Mouse (Mus musculus) urinary bladder, postnatal 25 days (tissue): ENCODE data around the gene Adipoq.
"Not testable (repeated sequence)": the region's sequence is repeated elsewhere in the genome, so short reads cannot be mapped to it uniquely, and the experiment has no call there.

Experiments used
- DNase-seq: peaks from one replicate; pipeline ENCODE4 v3.0.0; 2022; ENCODE audit warnings: low spot score

Gene Adipoq

DNA sequence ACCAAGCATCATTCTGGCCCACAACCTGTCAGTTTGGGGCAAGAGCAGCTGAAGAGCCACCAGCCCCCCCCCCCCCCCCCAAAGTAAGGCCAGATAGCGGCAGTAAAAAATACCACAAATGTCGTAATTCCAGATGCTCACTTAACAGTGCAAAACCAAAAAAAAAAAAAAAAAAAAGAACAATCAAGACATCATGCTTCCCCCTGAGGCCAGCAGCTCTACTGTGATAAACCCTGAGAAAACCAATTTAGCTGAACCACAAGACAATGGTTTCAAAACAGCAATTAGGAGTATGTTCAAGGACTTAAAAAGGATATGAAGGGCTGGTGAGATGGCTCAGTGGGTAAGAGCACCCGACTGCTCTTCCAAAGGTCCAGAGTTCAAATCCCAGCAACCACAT is 15.8 kb downstream of the Adipoq start:
- no peak for DNase-seq

DNA sequence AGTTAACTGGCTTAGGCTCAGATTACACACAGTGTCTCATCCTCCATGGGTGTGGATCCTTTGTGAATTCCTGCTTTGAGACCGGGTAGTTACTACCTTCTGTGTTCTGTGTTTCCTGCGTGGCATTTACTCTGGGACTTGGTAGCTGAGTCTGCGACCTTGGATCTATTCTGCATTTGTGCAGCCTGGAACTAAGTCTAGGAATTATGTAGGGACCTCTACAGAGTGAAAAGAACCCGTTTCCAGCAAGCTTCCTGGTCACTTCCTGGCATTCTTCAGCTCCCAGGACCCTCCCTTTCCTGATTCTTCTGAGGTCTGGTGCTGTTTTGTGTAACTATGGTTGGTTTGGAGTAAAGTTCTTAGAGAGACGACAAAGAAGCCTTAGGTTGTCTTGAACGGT is 18.1 kb downstream of the Adipoq start:
- no peak for DNase-seq

- DNase-seq: no peak
Observed at GRCm38 (mm10) chr16:23165441-23165840, 19.1 kb downstream of the Adipoq start.

DNA sequence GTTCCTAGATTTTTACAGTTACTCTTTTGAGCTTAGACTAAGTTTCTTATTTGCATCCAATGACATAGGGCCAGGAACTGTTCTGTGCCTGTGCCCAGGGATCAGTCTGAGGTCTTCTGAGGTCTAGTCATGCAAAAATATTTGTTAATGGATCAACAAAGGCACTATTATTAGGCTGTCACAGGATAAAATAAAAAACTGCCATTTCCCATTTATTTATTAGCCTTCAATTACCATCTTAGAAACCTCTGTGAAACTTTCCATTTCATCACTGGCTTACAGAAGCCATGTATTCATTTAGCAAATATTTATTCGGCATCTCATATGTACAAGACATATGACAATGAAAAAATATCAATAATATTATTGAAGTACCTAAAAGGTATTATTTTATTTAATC is 20.3 kb downstream of the Adipoq start:
- DNase-seq: no peak

DNA sequence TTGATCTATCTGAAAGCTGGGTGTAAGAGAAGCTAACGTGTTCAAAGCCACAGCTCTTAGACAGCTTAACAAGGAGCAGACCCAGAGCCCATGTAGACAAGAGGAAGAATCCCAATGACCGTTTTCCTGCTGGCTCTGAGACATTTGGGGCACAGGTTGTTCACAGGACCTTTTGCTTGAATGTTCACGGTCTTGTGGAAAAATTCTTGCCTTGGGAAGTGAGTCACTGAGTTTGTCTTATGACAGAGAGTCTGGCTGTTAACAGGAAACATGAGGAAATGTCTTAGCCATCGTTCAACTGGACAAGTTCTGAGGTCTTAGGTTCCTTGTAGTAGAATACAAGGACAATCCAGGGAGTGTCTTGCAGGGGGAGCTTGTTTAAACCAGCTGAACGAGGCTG is 20.7 kb downstream of the Adipoq start:
- DNase-seq: no peak

DNA sequence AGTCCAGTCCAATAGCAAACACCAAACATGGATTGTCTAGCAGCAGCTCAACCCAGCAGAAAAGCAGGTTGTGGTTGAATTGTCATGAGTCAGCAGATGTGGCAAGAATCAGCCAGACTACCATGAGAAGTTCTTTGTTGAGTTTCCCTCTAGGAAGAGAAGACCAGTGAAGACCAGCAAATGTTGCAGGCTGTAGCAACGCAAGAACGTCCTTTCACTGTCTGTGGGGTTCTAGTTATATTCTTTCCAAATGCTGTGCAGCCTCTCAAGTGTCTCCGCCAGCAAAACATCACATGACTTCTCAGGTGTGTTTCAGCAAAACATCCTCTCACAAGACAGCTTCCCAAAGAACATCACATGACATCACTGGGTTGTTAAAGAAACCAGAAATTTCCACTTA is 24.5 kb downstream of the Adipoq start:
- DNase-seq: no peak

DNA sequence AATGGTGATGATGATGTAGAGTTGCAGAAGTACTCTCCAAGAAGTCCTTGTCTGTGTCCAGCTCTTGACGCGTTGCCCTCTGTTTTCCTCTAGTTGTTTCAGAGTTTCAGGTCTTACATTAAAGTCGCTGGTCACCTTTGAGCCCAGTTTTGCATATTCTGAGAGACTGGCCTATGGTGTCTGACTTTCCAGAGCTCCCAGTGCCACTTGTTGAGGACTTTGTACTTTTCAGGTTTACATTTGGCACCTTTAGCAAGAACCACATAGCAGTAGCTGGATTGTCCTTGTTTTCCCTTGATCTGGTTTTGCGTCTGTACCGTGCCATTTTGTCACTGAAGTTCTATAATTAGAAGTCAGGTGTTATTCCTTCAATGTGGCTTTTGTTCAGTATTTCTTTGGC is 27.6 kb downstream of the Adipoq start:
- no peak for DNase-seq

DNA sequence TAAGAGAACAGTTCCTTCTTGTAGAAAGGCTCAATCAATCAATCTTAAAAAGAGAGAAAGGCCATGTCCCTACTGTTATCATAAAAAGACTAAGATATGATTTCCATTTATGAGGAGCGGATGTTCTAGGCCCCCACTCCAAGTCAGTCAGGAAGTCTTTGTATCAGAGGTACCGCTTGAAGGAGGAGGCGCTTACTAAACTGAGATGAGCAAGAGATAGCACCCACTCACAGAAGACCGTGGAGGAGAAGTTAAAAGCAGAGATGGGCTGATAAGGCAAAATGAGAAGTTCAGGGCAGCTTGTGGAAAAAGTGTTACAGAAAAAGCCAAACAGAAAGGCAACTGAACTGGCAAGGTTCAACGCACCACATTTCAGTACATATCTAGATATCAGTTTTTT is 28.5 kb downstream of the Adipoq start:
- DNase-seq: no peak

DNA sequence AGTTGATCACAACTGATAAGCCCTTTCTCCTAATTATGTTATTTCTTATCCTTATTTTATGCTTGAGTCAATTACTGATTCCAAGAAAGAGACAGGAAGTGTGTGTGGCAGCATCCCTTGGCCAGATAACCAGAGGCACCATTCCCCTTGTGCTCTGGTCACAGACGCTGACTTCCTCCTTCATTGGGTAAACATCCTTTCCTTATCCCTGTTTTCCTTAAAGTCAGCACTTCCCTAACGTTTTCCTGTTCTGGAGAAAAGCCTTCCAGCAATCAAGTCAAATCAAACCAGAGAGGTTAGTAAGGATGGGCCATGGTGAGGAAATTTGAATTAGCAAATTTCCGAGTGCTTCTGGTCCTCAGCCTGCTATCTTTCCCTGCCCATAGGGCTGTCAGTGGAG is 29.6 kb downstream of the Adipoq start:
- DNase-seq: no peak

DNA sequence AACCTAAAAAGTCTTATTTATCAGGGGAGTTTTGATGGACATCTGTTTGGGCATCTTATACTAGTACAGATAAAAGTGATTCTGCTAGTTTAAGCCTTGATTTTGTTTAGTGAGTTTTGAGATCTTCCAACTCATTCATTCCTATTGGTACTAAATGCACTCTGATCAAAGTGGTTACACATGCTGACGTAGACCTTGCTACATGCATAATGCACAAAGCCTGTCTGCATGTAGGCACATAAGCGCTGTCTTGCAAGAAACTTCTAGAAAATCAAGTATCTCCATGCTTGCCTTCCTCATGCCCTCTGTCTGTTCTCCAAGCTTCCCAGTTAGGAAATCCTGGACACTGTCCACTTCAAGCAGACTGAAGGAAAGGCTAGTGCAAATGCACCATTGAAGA is 31.5 kb downstream of the Adipoq start:
- no peak for DNase-seq

DNA sequence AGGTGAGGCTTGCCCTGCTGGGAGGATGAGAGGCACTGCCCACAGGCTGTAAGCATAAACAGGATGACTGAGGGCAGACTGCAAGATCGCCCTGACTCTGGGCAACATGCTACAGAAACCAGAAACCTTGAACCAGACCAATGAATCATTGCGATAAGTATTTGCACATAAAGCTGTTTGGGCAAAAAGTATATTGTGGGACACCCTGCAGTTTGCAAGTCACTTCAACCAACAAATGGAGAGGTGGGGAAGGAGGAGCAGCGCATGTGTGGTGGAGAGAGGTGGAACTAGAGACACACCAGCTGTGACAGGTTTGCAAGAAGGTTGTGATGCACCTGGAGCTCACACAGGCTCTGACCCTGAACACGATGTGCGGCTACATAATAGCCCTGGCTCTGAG is 32.5 kb downstream of the Adipoq start:
- no peak for DNase-seq

DNA sequence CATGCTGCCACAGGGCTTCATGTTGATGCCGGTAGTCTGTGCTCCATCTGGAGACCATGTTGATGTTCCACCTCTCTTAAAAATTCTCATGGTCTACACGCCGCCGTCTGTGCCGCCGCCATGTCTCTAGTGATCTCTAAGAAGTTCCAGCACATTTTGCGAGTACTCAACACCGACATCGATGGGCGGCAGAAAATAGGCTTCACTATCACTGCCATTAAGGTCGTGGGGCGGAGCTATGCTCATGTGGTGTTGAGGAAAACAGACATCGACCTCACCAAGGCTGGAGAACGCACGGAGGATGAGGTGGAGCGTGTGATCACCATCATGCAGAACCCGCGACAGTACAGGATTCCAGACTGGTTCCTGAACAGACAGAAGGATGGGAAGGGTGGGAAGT is 33.1 kb downstream of the Adipoq start:
- DNase-seq: not testable (repeated sequence)

DNA sequence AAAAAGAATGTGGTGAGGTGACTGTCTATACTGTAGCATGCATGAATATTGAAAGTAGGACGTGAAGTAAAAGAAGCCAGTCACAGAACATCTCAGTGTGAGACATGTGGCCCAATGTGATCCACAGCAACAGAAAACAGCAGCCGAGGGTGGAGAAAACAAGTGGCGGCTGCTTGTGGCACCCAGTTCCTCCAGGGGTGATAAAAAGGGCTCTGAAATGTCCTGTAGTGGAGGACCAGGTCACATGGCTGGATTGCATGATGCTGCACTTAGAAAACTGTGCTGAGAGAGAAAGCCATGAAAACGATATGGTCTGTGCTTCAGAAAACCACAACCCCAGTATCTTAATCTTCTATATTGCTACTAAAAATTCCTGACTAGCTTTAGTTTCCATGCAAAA is 34.7 kb downstream of the Adipoq start:
- no peak for DNase-seq

DNA sequence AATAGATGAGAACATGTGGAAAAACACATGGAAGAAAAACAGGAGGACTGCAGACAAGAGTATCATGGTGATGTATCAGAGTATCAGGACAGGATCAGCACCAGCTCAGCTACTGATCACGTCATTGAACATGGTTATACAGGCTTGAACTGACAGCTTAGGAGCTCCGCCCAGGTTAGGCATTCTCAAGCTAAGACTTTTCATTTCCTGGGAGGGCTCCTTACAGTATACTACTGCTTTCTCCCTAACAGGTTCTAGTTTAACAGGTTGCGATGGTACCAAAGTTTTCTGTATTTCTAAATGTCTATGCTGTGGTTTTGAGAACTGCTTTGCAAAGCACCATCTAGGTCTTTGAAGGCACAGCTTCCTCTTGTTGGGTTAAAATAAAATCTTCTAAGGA is 35.2 kb downstream of the Adipoq start:
- DNase-seq: no peak

DNA sequence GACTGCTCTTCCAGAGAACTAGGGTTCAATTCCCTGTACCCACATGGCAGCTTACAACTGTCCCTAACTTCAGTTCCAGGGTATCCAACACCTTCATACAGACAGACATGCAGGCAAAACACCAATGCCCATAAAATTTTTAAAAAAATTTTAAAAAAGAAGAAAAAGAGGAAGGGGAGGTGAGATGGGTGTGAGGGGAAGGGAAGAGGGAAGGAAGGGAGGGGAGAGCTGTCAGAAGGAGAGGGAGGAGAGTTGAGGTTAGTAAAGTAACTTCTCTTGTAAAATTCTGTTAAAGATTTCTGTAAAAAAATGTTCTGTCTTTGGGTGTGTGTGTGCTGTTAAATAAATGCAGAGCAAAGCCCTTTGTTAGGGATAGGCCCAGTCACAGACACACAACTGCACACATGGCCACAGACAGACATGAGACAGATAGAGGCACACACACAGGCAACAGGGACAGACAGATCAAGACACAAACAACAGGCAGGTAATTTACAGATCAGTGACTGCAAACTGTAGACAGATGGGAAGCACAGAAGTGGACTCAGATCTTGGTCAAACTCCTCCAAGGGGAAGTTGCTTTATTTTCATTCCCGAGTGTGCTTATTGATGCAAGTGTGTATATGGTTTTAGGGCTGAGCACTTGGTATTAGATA is 35.7 kb downstream of the Adipoq start:
- DNase-seq: no peak

GRCm38 (mm10) chr16:23185824-23186223 is 39.5 kb downstream of the Adipoq start:
- no peak for DNase-seq

DNA sequence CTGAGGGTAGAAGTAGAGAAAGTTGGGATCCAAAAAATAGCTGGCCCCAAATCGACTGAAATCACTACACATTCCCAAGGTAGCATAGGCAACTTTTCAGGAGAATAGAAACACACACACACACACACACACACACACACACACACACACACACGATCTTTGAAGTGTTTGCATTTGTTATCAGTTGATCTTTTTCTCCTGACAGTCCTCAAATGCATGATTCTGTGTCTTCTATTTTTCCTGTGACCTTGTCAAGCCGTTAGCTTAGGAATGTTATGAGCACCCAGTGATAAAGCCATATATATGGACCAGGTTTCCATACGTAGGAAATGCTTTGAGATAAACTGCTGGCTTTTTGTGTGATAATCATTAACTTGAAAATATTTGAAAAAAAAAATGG is 40.1 kb downstream of the Adipoq start:
- DNase-seq: no peak

- no peak for DNase-seq
Observed at GRCm38 (mm10) chr16:23187983-23188382, 41.6 kb downstream of the Adipoq start.

DNA sequence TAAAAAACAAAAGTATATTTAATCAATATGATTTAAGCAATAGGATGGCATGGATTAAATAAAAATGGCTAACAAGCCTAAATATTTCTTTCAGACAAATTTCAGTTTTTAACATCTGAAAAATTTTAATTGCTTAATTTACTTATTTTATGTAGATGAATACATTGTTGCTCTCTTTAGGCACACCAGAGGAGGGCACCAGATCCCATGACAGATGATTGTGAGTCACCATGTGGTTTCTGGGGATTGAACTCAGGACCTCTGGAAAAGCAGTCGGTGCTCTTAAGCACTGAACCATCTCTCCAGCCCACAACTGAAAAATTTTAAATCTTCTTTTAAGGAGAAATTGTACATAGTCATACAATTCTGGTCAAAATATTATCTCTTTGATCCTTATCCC is 43.3 kb downstream of the Adipoq start:
- DNase-seq: no peak

GRCm38 (mm10) chr16:23191560-23192242 is 45.4 kb downstream of the Adipoq start:
- DNase-seq: no peak

DNA sequence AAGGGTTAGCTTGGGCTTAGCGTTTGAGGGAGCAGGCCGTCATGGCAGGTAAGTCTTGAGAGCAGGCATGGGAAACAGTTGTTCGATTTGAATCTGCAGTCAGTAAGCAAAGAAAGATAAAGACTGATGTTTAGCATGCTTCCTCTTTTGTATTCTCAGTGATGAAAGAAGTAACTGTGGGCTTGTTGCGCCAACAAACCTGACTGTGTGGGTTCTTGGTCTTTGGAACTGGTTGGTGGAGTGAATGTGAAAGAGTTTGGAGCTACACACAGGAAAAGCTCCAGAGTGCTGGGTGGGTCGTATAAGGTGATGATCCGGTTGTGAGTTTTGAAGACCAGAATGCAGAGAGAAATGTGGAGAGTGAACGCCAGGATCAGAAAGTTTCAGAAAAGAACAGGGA is 49.3 kb downstream of the Adipoq start:
- no peak for DNase-seq

DNA sequence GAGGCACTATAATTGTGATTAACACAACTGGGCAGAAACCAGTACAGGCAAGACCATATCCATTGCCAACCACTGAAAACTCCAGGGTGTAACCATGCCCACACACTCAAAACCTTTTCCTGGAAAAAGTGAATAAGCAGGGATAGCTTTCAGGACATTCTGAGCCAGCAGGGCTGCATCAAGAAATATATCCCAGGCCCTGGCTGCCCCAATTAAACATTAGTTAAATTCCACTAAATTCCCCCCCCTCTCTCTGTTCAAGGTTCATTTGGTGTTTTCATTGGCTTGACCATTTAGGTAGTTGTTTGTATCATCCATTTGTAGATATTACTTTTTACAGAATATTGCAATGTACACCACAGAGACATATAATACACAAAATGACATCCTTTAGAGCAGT is 50.0 kb downstream of the Adipoq start:
- DNase-seq: no peak

GRCm38 (mm10) chr16:23196791-23197190 is 50.5 kb downstream of the Adipoq start:
- no peak for DNase-seq

DNA sequence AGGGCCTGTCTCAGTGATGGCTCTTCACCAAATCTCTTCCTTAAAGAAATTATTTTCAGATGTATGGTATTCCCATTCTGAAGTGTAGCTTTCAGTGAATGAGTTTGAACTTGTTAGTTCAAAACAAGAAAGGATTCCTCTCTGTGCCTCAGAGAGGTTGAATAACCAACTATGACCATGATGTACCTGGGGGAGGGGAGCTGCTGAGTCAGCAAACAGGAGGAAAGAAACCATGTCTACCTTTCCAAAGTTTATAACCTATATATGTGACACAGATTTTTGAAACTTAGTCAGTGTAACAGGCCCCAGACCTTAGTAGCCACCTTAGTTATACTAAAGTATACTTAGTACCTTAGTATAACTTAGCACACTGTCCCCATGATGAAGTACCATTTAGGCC is 55.2 kb downstream of the Adipoq start:
- no peak for DNase-seq
